Mouse (Mus musculus) hindbrain, embryonic 14.5 days (tissue): ENCODE results near the gene Fdx1l. TPM values are rescaled to one million over a fixed set of nuclear protein-coding genes. Genes with fewer than 3 reads are reported as not detected.

ENCODE experiments used
- ATAC-seq: fragments of 200-750 bp; cut with Nextera tagmentation; 2 replicates; pipeline ENCODE4 v1.8.0; 2017; ENCODE audit warnings: moderate number of reproducible peaks, mild to moderate bottlenecking, moderate TSS enrichment, moderate library complexity; ENCODE audit not compliant: low FRiP score
- DNase-seq: peaks from one replicate; pipeline ENCODE4 v3.0.0-alpha.2; 2015; ENCODE audit warnings: low spot score
- H3K27ac ChIP-seq: fragments of 300-500 bp; sonication (generic); 2 replicates; pipeline ENCODE4 v1.5.1; 2014; ENCODE audit warnings: mild to moderate bottlenecking, moderate library complexity
- H3K27me3 ChIP-seq: fragments of 300-500 bp; sonication (generic); 2 replicates; pipeline ENCODE4 v1.6.1; 2014; ENCODE audit warnings: mild to moderate bottlenecking, low read length, mixed read lengths; ENCODE audit not compliant: control insufficient read depth, insufficient read depth
- H3K36me3 ChIP-seq: fragments of 300-500 bp; sonication (generic); replicated peaks from 2 replicates; pipeline ENCODE4 v1.6.1; 2014; ENCODE audit not compliant: control insufficient read depth, insufficient read depth
- H3K4me1 ChIP-seq: fragments of 300-500 bp; sonication (generic); replicated peaks from 2 replicates; pipeline ENCODE4 v1.6.1; 2014; ENCODE audit warnings: antibody characterized with exemption, low read length, mixed read lengths; ENCODE audit not compliant: control insufficient read depth, insufficient read depth
- H3K4me2 ChIP-seq: fragments of 300-500 bp; sonication (generic); replicated peaks from 2 replicates; pipeline ENCODE4 v1.6.1; 2014; ENCODE audit warnings: mild to moderate bottlenecking, moderate library complexity
- H3K4me3 ChIP-seq: fragments of 300-500 bp; sonication (generic); replicated peaks from 2 replicates; pipeline ENCODE4 v1.5.1; 2014; ENCODE audit warnings: mild to moderate bottlenecking, low read length
- H3K9ac ChIP-seq: fragments of 300-500 bp; sonication (generic); 2 replicates; pipeline ENCODE4 v1.6.1; 2014
- H3K9me3 ChIP-seq: fragments of 300-500 bp; sonication (generic); 2 replicates; pipeline ENCODE4 v1.6.1; 2016; ENCODE audit warnings: low read length; ENCODE audit not compliant: control insufficient read depth
- whole genome bisulfite sequencing: fragments of 180-500 bp; shearing (Covaris S2); extraction: QIAGEN DNeasy Blood & Tissue Kit; methylation state at CpG from one replicate; pipeline ENCODE4 v1.1.7; 2014; 5-methylcytosine and 5-hydroxymethylcytosine counted together
- microRNA counts: library from miRNA; unstranded; fragments of <30 nt; microRNA quantifications from one replicate; lab custom pipeline; 2016
- microRNA-seq: library from miRNA; unstranded; fragments of <30 nt; microRNA quantifications from one replicate; pipeline ENCODE4, GENCODE M21; 2016
- polyA plus RNA-seq: library from polyadenylated mRNA; unstranded; fragments of >200 nt; fragmentation: Nextera tagmentation; extraction: Ambion mirVana; gene quantifications from 2 replicates; pipeline ENCODE4 v1.2.1, GENCODE M21; 2014

Gene Fdx1l
- polyA plus RNA-seq, 1 experiment from 2014 or later, result 72.0 TPM

DNA sequence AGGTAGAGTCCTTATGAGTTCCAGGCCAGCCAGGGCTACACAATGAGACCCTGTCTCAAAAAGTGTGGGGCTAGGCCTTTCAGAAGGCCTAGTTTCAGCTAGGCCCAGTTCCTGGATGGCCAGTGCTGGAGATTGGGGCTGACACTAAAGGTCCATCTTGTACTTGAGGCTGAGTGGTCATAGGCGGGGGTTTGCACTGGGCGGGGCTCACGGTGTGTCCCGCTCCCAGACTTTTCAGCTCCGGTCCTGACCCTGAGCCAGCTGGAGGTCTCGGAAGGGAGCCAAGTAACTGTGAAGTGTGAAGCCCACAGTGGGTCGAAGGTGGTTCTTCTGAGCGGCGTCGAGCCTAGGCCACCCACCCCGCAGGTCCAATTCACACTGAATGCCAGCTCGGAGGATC lies 46.6 kb downstream of the Fdx1l start:
- Histone ChIP-seq H3K4me3 (no peak overlapping the region), H3K36me3 (no peaks in the 10 kb centered on the region), H3K9me3 (no peaks in the 10 kb centered on the region), H3K4me2 (no peak overlapping the region), H3K27ac (no peak overlapping the region), H3K27me3 (peaks cover 43% of the 10 kb centered on the region), H3K4me1 (peaks cover 12% of the 10 kb centered on the region; the same call in 1 of the 2 replicates), H3K9ac (no peak overlapping the region)
- ATAC-seq (no peak), DNase-seq (no peak)
- WGBS, result 85% methylated on average over 12 of the region's 12 CpGs

DNA sequence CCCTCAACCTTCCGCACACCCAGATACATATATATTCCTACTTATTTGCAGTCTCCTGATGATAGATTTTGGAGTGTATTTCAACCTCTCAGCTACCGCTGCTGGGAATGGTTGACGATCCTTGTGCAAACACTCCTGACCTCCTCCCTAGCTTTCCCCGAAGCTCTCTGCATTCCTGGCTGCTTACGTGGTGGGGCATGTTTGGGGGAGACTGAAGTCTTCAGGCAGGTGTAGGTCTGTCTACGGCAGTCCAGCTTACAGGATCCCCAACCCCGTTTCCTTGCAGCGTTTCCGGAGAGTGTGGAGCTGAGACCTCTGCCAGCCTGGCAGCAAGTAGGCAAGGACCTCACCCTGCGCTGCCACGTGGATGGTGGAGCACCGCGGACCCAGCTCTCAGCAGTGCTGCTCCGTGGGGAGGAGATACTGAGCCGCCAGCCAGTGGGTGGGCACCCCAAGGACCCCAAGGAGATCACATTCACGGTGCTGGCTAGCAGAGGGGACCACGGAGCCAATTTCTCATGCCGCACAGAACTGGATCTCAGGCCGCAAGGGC lies 48.1 kb downstream of the Fdx1l start:
- H3K36me3 ChIP-seq, result no peaks in the 10 kb centered on the region
- WGBS, result 70% methylated on average over 19 of the region's 19 CpGs

DNA sequence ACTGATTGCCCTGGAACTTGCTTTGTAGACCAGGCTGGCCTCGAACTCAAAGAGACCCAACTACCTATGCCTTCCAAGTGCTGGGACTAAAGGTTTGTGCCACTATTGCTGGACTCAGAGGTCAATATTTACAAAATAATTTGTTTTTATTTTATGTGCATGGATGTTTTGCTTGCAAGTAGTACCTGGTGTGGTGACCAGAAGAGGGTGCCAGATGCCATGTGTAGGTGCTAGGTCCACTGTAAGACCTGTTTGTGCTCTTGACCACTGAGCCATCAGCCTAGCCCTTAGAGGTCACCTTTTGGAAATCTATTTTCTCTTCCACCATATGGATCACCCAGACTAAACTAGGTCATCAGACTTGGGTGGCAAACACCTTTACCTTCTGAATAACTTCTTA lies 50.7 kb downstream of the Fdx1l start:
- Histone ChIP-seq H3K9me3 (no peaks in the 10 kb centered on the region), H3K4me2 (no peak overlapping the region), H3K4me3 (no peak overlapping the region), H3K27me3 (peaks cover 24% of the 10 kb centered on the region), H3K9ac (no peak overlapping the region), H3K27ac (no peak overlapping the region), H3K4me1 (no peaks in the 10 kb centered on the region), H3K36me3 (no peaks in the 10 kb centered on the region)
- ATAC-seq (no peak), DNase-seq (no peak)
- WGBS, result 82% methylated on average over 1 of the region's 1 CpGs

More for the DNA sequence above, 48.1 kb downstream of the Fdx1l start:
- H3K27ac ChIP-seq, result no peak overlapping the region
- H3K4me2 ChIP-seq, result no peak overlapping the region
- H3K9ac ChIP-seq, result no peak overlapping the region
- H3K4me3 ChIP-seq, result no peak overlapping the region
- no peaks in the 10 kb centered on the region for H3K9me3 ChIP-seq
- ATAC-seq (no peak), DNase-seq (no peak)
- H3K4me1 ChIP-seq, result peaks cover 9% of the 10 kb centered on the region; the same call in 1 of the 2 replicates
- H3K27me3 ChIP-seq, result peaks cover 35% of the 10 kb centered on the region

DNA sequence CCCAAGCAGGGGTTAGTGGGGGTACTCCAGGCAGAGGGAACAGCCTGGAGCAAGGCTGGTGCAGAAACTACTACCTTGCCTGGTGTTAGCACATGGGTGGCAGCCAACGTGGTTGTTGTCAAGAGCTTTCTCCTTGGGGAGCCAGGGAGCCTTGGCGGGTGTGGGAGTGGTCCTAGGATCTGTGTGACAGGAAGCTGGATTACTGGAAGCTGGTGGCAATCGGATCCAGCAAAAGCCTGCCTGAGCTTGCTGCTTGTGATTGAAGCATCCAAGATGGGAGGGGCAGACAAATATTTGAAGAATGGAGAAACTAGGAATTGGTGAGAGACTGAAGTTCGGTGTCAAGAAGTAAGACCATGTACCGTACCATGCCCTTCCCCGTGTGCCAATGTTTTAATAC lies 51.1 kb downstream of the Fdx1l start:
- no peak overlapping the region for H3K27ac ChIP-seq
- H3K4me2 ChIP-seq, result no peak overlapping the region
- peaks cover 28% of the 10 kb centered on the region for H3K27me3 ChIP-seq
- DNase-seq (no peak), ATAC-seq (no peak)
- H3K9ac ChIP-seq, result no peak overlapping the region
- H3K4me3 ChIP-seq, result no peak overlapping the region
- H3K36me3 ChIP-seq, result no peaks in the 10 kb centered on the region
- no peaks in the 10 kb centered on the region for H3K9me3 ChIP-seq
- WGBS, result 64% methylated on average over 6 of the region's 6 CpGs
- H3K4me1 ChIP-seq, result no peaks in the 10 kb centered on the region

DNA sequence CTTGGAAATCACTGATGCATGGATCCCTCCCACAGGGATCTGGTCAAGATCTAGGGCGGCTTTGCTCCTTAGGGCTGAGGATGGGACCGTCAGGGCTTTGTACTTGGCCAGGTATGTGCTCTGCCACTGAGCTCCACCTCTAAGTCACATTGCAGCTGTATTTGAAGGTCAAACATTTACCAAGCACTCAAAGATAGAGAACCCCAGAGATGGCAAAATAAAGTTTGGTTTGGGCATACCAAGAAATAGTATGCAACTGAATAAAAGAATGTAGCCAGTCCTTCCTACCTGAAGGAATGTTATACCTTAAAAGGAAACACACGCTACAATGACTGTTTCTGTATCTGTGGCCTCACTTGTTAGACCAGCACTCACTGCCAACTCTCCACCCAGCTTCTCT lies 52.1 kb downstream of the Fdx1l start:
- H3K27me3 ChIP-seq, result peaks cover 30% of the 10 kb centered on the region
- ATAC-seq (no peak), DNase-seq (no peak)
- no peak overlapping the region for H3K4me3 ChIP-seq
- H3K9me3 ChIP-seq, result no peaks in the 10 kb centered on the region
- no peaks in the 10 kb centered on the region for H3K36me3 ChIP-seq
- H3K9ac ChIP-seq, result no peak overlapping the region
- H3K4me2 ChIP-seq, result no peak overlapping the region
- no peak overlapping the region for H3K27ac ChIP-seq
- no peaks in the 10 kb centered on the region for H3K4me1 ChIP-seq
- WGBS, result 76% methylated on average over 3 of the region's 3 CpGs

DNA sequence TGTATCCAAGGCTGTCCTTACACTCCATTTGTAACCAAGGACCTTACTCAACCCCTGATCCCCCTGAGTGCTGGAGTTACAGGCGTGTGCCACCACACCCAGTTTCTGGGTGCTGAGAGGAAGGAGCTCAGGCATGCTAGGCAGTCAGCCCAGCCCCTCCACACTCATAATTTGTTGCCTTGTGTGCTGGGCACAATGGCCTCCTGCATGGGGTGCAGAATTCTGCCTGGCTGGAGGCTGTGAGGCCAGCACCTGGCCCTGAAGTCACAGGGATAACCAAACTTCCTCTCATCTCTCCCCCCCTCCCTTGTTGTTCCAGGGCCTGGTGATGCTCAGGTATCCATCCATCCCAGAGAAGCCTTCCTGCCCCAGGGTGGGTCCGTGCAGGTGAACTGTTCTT lies 54.8 kb downstream of the Fdx1l start:
- Histone ChIP-seq H3K9ac (no peak overlapping the region), H3K9me3 (no peaks in the 10 kb centered on the region), H3K4me2 (no peak overlapping the region), H3K36me3 (no peaks in the 10 kb centered on the region), H3K27ac (no peak overlapping the region), H3K27me3 (peaks cover 54% of the 10 kb centered on the region), H3K4me1 (no peaks in the 10 kb centered on the region), H3K4me3 (no peak overlapping the region)
- ATAC-seq, result no peak
- no peak for DNase-seq
- 85% methylated on average over 2 of the region's 2 CpGs for WGBS

MicroRNA genes within 50 kb of the gene (microRNA counts, 519-probe panel; counts per million panel counts)
- microRNA mmu-miR-1900 (lab: Ali Mortazavi, UCI), result not detected

Small RNAs within 50 kb of the gene (microRNA-seq; reads per million reads assigned to microRNA genes)
- gene Mir1900 (not detected), gene Mir7082 (0.48 reads per million)

Other genes with a start within 250 kb of the Fdx1l start
- gene A230050P20Rik, start 205.0 kb downstream of the Fdx1l start, polyA plus RNA-seq, result 5.8 and 6.9 TPM in 2 replicates
- gene Angptl6, start 193.9 kb downstream of the Fdx1l start, polyA plus RNA-seq, result 11.8 and 12.8 TPM in 2 replicates
- gene Ppan, start 185.4 kb downstream of the Fdx1l start, polyA plus RNA-seq, result 39.5 and 40.5 TPM in 2 replicates
- gene Eif3g, start 175.0 kb downstream of the Fdx1l start, polyA plus RNA-seq, result 216 and 231 TPM in 2 replicates
- gene Dnmt1, start 113.7 kb downstream of the Fdx1l start, polyA plus RNA-seq, result 37.8 and 41.1 TPM in 2 replicates
- gene S1pr2, start 96.8 kb downstream of the Fdx1l start, polyA plus RNA-seq, result 8.6 and 8.8 TPM in 2 replicates
- 97.3 and 102 TPM in 2 replicates for gene Mrpl4, start 70.9 kb downstream of the Fdx1l start, polyA plus RNA-seq
- gene Icam1, start 57.6 kb downstream of the Fdx1l start, polyA plus RNA-seq, result 3.6 and 3.8 TPM in 2 replicates
- 0.31 TPM in 1 of 2 replicates, not detected in the other for gene Icam4, start 44.2 kb downstream of the Fdx1l start, polyA plus RNA-seq
- gene Icam5, start 41.5 kb downstream of the Fdx1l start, polyA plus RNA-seq, result 1.6 and 1.9 TPM in 2 replicates
- gene Zglp1, start 6.5 kb downstream of the Fdx1l start, polyA plus RNA-seq, result 1.0 and 2.0 TPM in 2 replicates
- 1.2 and 2.4 TPM in 2 replicates for gene Gm49373, start 518 bp downstream of the Fdx1l start, polyA plus RNA-seq
- 0.95 and 1.6 TPM in 2 replicates for gene Gm38431, start 18.4 kb upstream of the Fdx1l start, polyA plus RNA-seq
- gene Raver1, start 18.4 kb upstream of the Fdx1l start, polyA plus RNA-seq, result 35.2 and 37.6 TPM in 2 replicates
- gene Tyk2, start 57.6 kb upstream of the Fdx1l start, polyA plus RNA-seq, result 7.3 and 8.4 TPM in 2 replicates
- gene Cdc37, start 76.4 kb upstream of the Fdx1l start, polyA plus RNA-seq, result 192 and 215 TPM in 2 replicates
- 28.8 and 35.5 TPM in 2 replicates for gene Pde4a, start 92.1 kb upstream of the Fdx1l start, polyA plus RNA-seq
- gene Keap1, start 165.7 kb upstream of the Fdx1l start, polyA plus RNA-seq, result 39.3 and 43.6 TPM in 2 replicates
- gene S1pr5, start 174.8 kb upstream of the Fdx1l start, polyA plus RNA-seq, result 3.9 and 4.1 TPM in 2 replicates
- 38.1 and 46.9 TPM in 2 replicates for gene Atg4d, start 191.7 kb upstream of the Fdx1l start, polyA plus RNA-seq
- 11.2 and 15.6 TPM in 2 replicates for gene Kri1, start 214.4 kb upstream of the Fdx1l start, polyA plus RNA-seq
- gene Cdkn2d, start 217.8 kb upstream of the Fdx1l start, polyA plus RNA-seq, result 107 and 112 TPM in 2 replicates
- 1.8 and 2.2 TPM in 2 replicates for gene Ap1m2, start 238.7 kb upstream of the Fdx1l start, polyA plus RNA-seq
- gene Slc44a2, start 247.1 kb upstream of the Fdx1l start, polyA plus RNA-seq, result 58.4 and 62.3 TPM in 2 replicates